Mouse (Mus musculus) heart, postnatal 0 days (tissue): ENCODE results near the gene Paqr5.

Source experiments
- CTCF ChIP-seq: IDR thresholded peaks from 2 replicates; pipeline ENCODE4 v1.5.1; 2016; ENCODE audit warnings: antibody characterized with exemption, control low read depth, low read depth
- EP300 ChIP-seq: IDR thresholded peaks from 2 replicates; pipeline ENCODE4 v1.6.1; 2016; ENCODE audit warnings: antibody characterized with exemption, low read depth

GRCm38 (mm10) chr9:62018229-62019093 lies 8.2 kb downstream of the Paqr5 start:
- TF ChIP-seq CTCF (no peak), EP300 (no peak)
